Comparison of ENCODE assay signal across 7 mouse cellular contexts in the genomic region with DNA sequence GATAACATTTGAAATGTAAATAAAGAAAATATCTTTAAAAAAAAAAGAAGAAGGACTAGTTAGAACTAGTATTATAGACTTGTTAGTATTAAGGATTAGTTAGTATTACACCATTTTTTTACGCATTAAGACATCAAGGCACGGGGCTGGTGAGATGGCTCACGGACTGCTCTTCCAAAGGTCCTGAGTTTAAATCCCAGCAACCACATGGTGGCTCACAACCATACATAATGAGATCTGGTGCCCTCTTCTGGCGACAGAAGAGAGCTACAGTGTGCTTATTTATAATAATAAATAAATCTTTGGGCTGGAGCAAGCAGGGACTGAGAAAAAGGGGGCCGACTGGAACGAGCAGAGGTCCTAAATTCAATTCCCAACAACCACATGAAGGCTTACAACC. TPM values are rescaled to one million over a fixed set of nuclear protein-coding genes. Genes with fewer than 3 reads are reported as not detected.
DNase-seq lines count a peak whose midpoint lies in the region; ATAC-seq and TF ChIP-seq lines count a peak whose summit lies in the region.
"Not testable (repeated sequence)": the region's sequence is repeated elsewhere in the genome, so short reads cannot be mapped to it uniquely, and the experiment has no call there.

No protein-coding gene starts in this region.

- H3K9ac ChIP-seq in ES-Bruce4 (ENCODE audit: low read depth, poor library complexity, severe bottlenecking); hindbrain, embryonic 11.5 days (ENCODE audit: low read depth, low read length); midbrain, embryonic 11.5 days (ENCODE audit: low read length): not testable (repeated sequence)

- H3K4me2 ChIP-seq in hindbrain, embryonic 11.5 days (replicated peaks; ENCODE audit: low read depth, low read length); midbrain, embryonic 11.5 days: not testable (repeated sequence)

- TF ChIP-seq POLR2A in ES-Bruce4 (IDR thresholded peaks at IDR 0.05; ENCODE audit: insufficient read depth, low read length): not testable (repeated sequence)

- H3K27me3 ChIP-seq in ES-Bruce4 (ENCODE audit: control insufficient read depth, insufficient read depth, low read length, poor library complexity, severe bottlenecking); hindbrain, embryonic 11.5 days (ENCODE audit: control insufficient read depth, insufficient read depth, low read length); midbrain, embryonic 11.5 days (ENCODE audit: control insufficient read depth, insufficient read depth, low read length): not testable (repeated sequence)

- not testable (repeated sequence) for ATAC-seq in hindbrain, embryonic 11.5 days (ENCODE audit: low FRiP score); midbrain, embryonic 11.5 days (ENCODE audit: low FRiP score)

- H3K27ac ChIP-seq in ES-Bruce4 (ENCODE audit: insufficient read depth, low read length); hindbrain, embryonic 11.5 days (ENCODE audit: low read depth, low read length); midbrain, embryonic 11.5 days (ENCODE audit: low read depth, low read length): not testable (repeated sequence)

- not testable (repeated sequence) for TF ChIP-seq EP300 in ES-Bruce4 (IDR thresholded peaks at IDR 0.05; ENCODE audit: insufficient read depth, low read depth, low read length)

- H3K4me1 ChIP-seq in ES-Bruce4 (ENCODE audit: control insufficient read depth, insufficient read depth, low read length); hindbrain, embryonic 11.5 days (replicated peaks; ENCODE audit: control insufficient read depth, insufficient read depth, low read length); midbrain, embryonic 11.5 days (ENCODE audit: control insufficient read depth, insufficient read depth, low read length): not testable (repeated sequence)

- H3K9me3 ChIP-seq in ES-Bruce4 (replicated peaks; ENCODE audit: control insufficient read depth, insufficient read depth, low read length, poor library complexity, severe bottlenecking); hindbrain, embryonic 11.5 days (ENCODE audit: control insufficient read depth, low read length); midbrain, embryonic 11.5 days (ENCODE audit: control insufficient read depth, low read length): not testable (repeated sequence)

- not testable (repeated sequence) for H3K4me3 ChIP-seq in ES-Bruce4 (ENCODE audit: low read depth, low read length); hindbrain, embryonic 11.5 days (ENCODE audit: low read depth, low read length); midbrain, embryonic 11.5 days (ENCODE audit: low read depth, low read length)

- peak; percentile 83 for DNase-seq in R1 (ENCODE audit: low read depth, low spot score)
- peak; percentile 52 for DNase-seq in embryo, embryonic 10 days (ENCODE audit: low spot score)
- peak; percentile 21 for DNase-seq in hindbrain, embryonic 11.5 days (ENCODE audit: low spot score)
- peak; percentile 18 for DNase-seq in liver
- DNase-seq in midbrain, embryonic 11.5 days (ENCODE audit: low spot score, missing footprints): peak; percentile 51
- peak; percentile 33 for DNase-seq in thymus, postnatal 0 days (ENCODE audit: low spot score)

- 62% methylated on average over 6 of the region's 6 CpGs for WGBS in hindbrain, embryonic 11.5 days
- 69% methylated on average over 6 of the region's 6 CpGs for WGBS in midbrain, embryonic 11.5 days

- not testable (repeated sequence) for H3K36me3 ChIP-seq in ES-Bruce4 (ENCODE audit: control insufficient read depth, insufficient read depth, low read length, poor library complexity, severe bottlenecking); hindbrain, embryonic 11.5 days (ENCODE audit: control insufficient read depth, insufficient read depth, low read length); midbrain, embryonic 11.5 days (ENCODE audit: control insufficient read depth, insufficient read depth, low read length)

- TF ChIP-seq CTCF in ES-Bruce4 (IDR thresholded peaks at IDR 0.05; ENCODE audit: low read depth, low read length): peak; percentile 23

RNA-seq across cellular contexts. Expression of a gene that starts 33.5 kb away (rescaled TPM):
- 297 and 319 TPM in 2 replicates for polyA plus RNA-seq in ES-Bruce4 (2011; ENCODE audit: insufficient read depth, insufficient read length, low read depth, missing spikeins)
- polyA plus RNA-seq in hindbrain, embryonic 11.5 days (2014; fragmentation: Nextera tagmentation; extraction: Ambion mirVana): 335 and 391 TPM in 2 replicates
- 542 and 553 TPM in 2 replicates for polyA plus RNA-seq in midbrain, embryonic 11.5 days (2014; fragmentation: Nextera tagmentation; extraction: Ambion mirVana)
- 465 and 485 TPM in 2 replicates for polyA plus RNA-seq in thymus, postnatal 0 days (2015; fragmentation: Nextera tagmentation; extraction: Ambion mirVana)

RNA-seq across cellular contexts. Expression of a gene that starts 59.9 kb away (rescaled TPM):
- not detected in 2 replicates for polyA plus RNA-seq in ES-Bruce4 (2011; ENCODE audit: insufficient read depth, insufficient read length, low read depth, missing spikeins)
- polyA plus RNA-seq in hindbrain, embryonic 11.5 days (2014; fragmentation: Nextera tagmentation; extraction: Ambion mirVana): 0.88 and 1.2 TPM in 2 replicates
- 0.57 and 1.7 TPM in 2 replicates for polyA plus RNA-seq in midbrain, embryonic 11.5 days (2014; fragmentation: Nextera tagmentation; extraction: Ambion mirVana)
- 0.89 and 0.95 TPM in 2 replicates for polyA plus RNA-seq in thymus, postnatal 0 days (2015; fragmentation: Nextera tagmentation; extraction: Ambion mirVana)

Comparison
In these comparisons a context has a peak if more than half of its experiments do, and no peak if none do; other contexts are left out.
1. DNase-seq: peak in every context shown above with its lines; median percentile 83 in R1; 52 in embryo, embryonic 10 days; 51 in midbrain, embryonic 11.5 days; 33 in thymus, postnatal 0 days; 21 in hindbrain, embryonic 11.5 days; 18 in liver.